Mouse (Mus musculus) lung, adult 2 months (tissue): ENCODE data around the gene Rabep1.

Source experiments
- CTCF ChIP-seq: fragments of 200-500 bp; IDR thresholded peaks from 2 replicates; pipeline ENCODE4 v1.5.1; 2011; ENCODE audit warnings: mild to moderate bottlenecking, low read length, control low read depth; ENCODE audit not compliant: insufficient read depth
- POLR2A ChIP-seq: fragments of 200-500 bp; IDR thresholded peaks from 2 replicates; pipeline ENCODE4 v1.6.1; 2011; ENCODE audit warnings: low read depth, mild to moderate bottlenecking, control low read depth, low read length, borderline replicate concordance; ENCODE audit errors: extremely low read depth

DNA sequence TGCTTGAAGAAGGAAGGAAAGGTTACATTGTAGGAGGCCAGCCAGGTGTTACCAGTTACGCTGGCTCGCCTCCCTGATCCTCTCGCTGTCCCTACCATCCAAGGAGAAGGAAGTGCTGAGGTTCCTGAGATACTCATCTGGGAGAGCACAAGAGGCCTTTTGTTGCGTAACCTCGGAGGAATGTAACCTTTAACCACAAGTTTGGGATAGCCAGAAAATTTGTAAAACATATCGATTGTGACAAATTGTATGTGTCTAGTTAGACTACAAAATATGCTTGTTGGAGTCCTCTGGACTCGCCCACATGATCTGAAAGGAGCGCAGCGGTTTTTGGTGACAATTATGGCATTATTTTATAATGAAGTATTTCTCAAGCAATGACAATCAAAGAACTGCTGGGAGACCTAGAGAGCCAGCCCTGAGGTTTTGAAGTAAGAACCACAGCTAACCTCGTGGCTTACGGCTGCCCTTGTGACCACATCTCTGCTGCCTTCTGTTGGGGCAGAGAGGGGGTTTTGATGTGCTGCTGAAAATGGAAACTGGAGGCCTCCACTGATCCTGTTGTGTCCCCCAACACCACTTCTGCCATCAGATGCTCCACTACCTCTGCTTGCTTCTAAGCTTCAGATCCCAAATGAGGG lies 15.5 kb upstream of the Rabep1 start:
- TF ChIP-seq CTCF (no peak), POLR2A (no peak)
